ENCODE assay signal across 12 mouse cellular contexts in the genomic region with DNA sequence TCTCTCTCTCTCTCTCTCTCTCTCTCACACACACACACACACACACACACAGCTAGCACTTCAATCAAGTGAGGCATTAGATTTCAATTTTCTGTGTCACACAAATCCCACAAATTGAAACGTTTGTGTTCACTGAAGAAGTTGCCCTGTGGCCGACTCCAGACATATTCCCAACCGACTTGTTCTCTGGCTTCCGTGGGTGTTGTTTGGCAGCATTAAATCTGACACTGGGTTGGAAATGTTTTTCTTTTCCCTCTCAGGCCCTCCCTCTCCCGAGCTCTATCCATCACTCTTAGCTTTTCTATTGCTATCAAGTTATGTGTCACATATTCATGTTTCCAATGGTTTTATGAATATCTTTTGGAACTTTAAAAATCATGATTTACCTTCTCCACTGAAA.
"Had no signal": no experiment of that assay in that cellular context is flagged by ENCODE, and none has a peak within 500 bp of the region (broad histone marks: within the 10 kb centered on the region; RNA-seq: fewer than 3 reads in every experiment).

No protein-coding gene starts in this region.

- DNase-seq: gastrocnemius, adult 2 months; gastrocnemius, postnatal 10 days; gastrocnemius, postnatal 25 days; heart, adult 2 months; heart, postnatal 4 days; kidney, adult 18-20 months; kidney, adult 8-10 months; kidney, postnatal 10 days; kidney, postnatal 25 days; kidney, postnatal 4 days; liver; liver, embryonic 13.5 days had no signal
